13 mouse cellular contexts compared by ENCODE assay signal in genomic region chr2:51599473-51600201, GRCm38 (mm10). TPM values are rescaled to one million over a fixed set of nuclear protein-coding genes. Genes with fewer than 3 reads are reported as not detected.
DNase-seq lines count a peak whose midpoint lies in the region; ATAC-seq and TF ChIP-seq lines count a peak whose summit lies in the region.
"Had no signal": no experiment of that assay in that cellular context is flagged by ENCODE, and none has a peak within 500 bp of the region (broad histone marks: within the 10 kb centered on the region; RNA-seq: fewer than 3 reads in every experiment).

No protein-coding gene starts in this region.

- peak; percentile 32; the same call in 1 of the 2 replicates for ATAC-seq in forebrain, embryonic 15.5 days (replicated peaks)
- peak; percentile 59; the same call in 1 of the 2 replicates for ATAC-seq in hindbrain, embryonic 13.5 days (ENCODE audit: low FRiP score)
- ATAC-seq in midbrain, postnatal 0 days (ENCODE audit: low FRiP score) = peak; percentile 49; the same call in 1 of the 2 replicates
- ATAC-seq in erythroblast, adult 5-6 weeks (replicated peaks; ENCODE audit: low FRiP score, poor library complexity, severe bottlenecking) = no peak

- H3K9ac ChIP-seq in forebrain, embryonic 15.5 days (replicated peaks) = peak overlapping the region; percentile 33; the same call in 1 of the 2 replicates
- peak overlapping the region; percentile 66 for H3K9ac ChIP-seq in hindbrain, embryonic 13.5 days
- peak overlapping the region; percentile 36; the same call in 1 of the 2 replicates for H3K9ac ChIP-seq in midbrain, postnatal 0 days (replicated peaks; ENCODE audit: low read length, poor library complexity, severe bottlenecking)
- H3K9ac ChIP-seq: limb, embryonic 15.5 days had no signal

- peak overlapping the region; percentile 34 for H3K4me2 ChIP-seq in forebrain, embryonic 15.5 days (replicated peaks)
- H3K4me2 ChIP-seq in hindbrain, embryonic 13.5 days = peak overlapping the region; percentile 48
- peak overlapping the region; percentile 42 for H3K4me2 ChIP-seq in midbrain, postnatal 0 days (ENCODE audit: low read depth, low read length, poor library complexity, severe bottlenecking)
- H3K4me2 ChIP-seq: limb, embryonic 15.5 days had no signal

- no peaks in the 10 kb centered on the region for H3K36me3 ChIP-seq in forebrain, embryonic 15.5 days
- no peaks in the 10 kb centered on the region for H3K36me3 ChIP-seq in hindbrain, embryonic 13.5 days
- no peaks in the 10 kb centered on the region for H3K36me3 ChIP-seq in midbrain, postnatal 0 days (ENCODE audit: insufficient read depth, low read length)
- H3K36me3 ChIP-seq: limb, embryonic 15.5 days had no signal

- H3K4me1 ChIP-seq in forebrain, embryonic 15.5 days = peaks cover 8% of the 10 kb centered on the region
- peaks cover 24% of the 10 kb centered on the region for H3K4me1 ChIP-seq in hindbrain, embryonic 13.5 days (replicated peaks)
- H3K4me1 ChIP-seq in midbrain, postnatal 0 days (ENCODE audit: insufficient read depth, low read length) = no peaks in the 10 kb centered on the region
- H3K4me1 ChIP-seq: limb, embryonic 15.5 days had no signal

- WGBS in forebrain, embryonic 15.5 days = 45% methylated on average over 19 of the region's 19 CpGs
- 46% methylated on average over 19 of the region's 19 CpGs for WGBS in hindbrain, embryonic 13.5 days
- WGBS in midbrain, postnatal 0 days = 29% methylated on average over 19 of the region's 19 CpGs

- H3K9me3 ChIP-seq in forebrain, embryonic 15.5 days = no peaks in the 10 kb centered on the region
- H3K9me3 ChIP-seq in hindbrain, embryonic 13.5 days = no peaks in the 10 kb centered on the region
- H3K9me3 ChIP-seq in midbrain, postnatal 0 days (ENCODE audit: low read length) = no peaks in the 10 kb centered on the region
- H3K9me3 ChIP-seq: limb, embryonic 15.5 days had no signal

- DNase-seq in kidney, postnatal 4 days = peak; percentile 5 to 9
- no peak for DNase-seq in kidney, adult 18-20 months
- DNase-seq in midbrain, postnatal 0 days (ENCODE audit: low spot score) = peak; percentile 56
- no peak for DNase-seq in T-cell, adult 2 months (ENCODE audit: low spot score)
- DNase-seq: heart, postnatal 10 days had no signal

- H3K27ac ChIP-seq in forebrain, embryonic 15.5 days (replicated peaks) = no peak overlapping the region
- H3K27ac ChIP-seq in hindbrain, embryonic 13.5 days = peak overlapping the region; percentile 88
- peak overlapping the region; percentile 51 for H3K27ac ChIP-seq in midbrain, postnatal 0 days (ENCODE audit: low read depth, low read length)
- H3K27ac ChIP-seq: limb, embryonic 15.5 days had no signal

- TF ChIP-seq CTCF in midbrain, postnatal 0 days (IDR thresholded peaks at IDR 0.05) = no peak

- no peaks in the 10 kb centered on the region for H3K27me3 ChIP-seq in forebrain, embryonic 15.5 days
- no peaks in the 10 kb centered on the region for H3K27me3 ChIP-seq in hindbrain, embryonic 13.5 days
- H3K27me3 ChIP-seq in midbrain, postnatal 0 days (ENCODE audit: insufficient read depth, low read length) = no peaks in the 10 kb centered on the region
- H3K27me3 ChIP-seq: limb, embryonic 15.5 days had no signal

- H3K4me3 ChIP-seq in forebrain, embryonic 15.5 days = peak overlapping the region; percentile 15; the same call in 1 of the 2 replicates
- H3K4me3 ChIP-seq in hindbrain, embryonic 13.5 days = peak overlapping the region; percentile 10; the same call in 1 of the 2 replicates
- peak overlapping the region; percentile 20 for H3K4me3 ChIP-seq in midbrain, postnatal 0 days (ENCODE audit: low read depth, low read length)
- H3K4me3 ChIP-seq: limb, embryonic 15.5 days had no signal

RNA-seq across cellular contexts. Expression of gene Tas2r134, which starts 27.7 kb away (rescaled TPM):
- polyA plus RNA-seq in forebrain, embryonic 15.5 days (2015; fragmentation: Nextera tagmentation; extraction: Ambion mirVana) = not detected in 2 replicates
- not detected in 2 replicates for polyA plus RNA-seq in hindbrain, embryonic 13.5 days (2015; fragmentation: Nextera tagmentation; extraction: Ambion mirVana)
- not detected in 2 replicates for total RNA-seq in midbrain, postnatal 0 days (2014; rRNA removed)
- not detected in 2 replicates for polyA plus RNA-seq in midbrain, postnatal 0 days (2015; fragmentation: Nextera tagmentation; extraction: Ambion mirVana)
- total RNA-seq in erythroblast, adult 5-6 weeks (2015; ENCODE audit: low replicate concordance) = not detected in 2 replicates
- not detected in 2 replicates for total RNA-seq in erythroblast, adult 5-6 weeks (2017; ENCODE audit: low replicate concordance)
- total RNA-seq: gastrocnemius, adult 8-10 months; heart, postnatal 10 days; layer of hippocampus, postnatal 10 days; neutrophil, adult 5-6 weeks had no signal
- polyA plus RNA-seq: limb, embryonic 15.5 days; small intestine, adult 2 months had no signal

Comparison
In these comparisons a context has a peak if more than half of its experiments do, and no peak if none do; other contexts are left out.
1. DNase-seq: peak in kidney, postnatal 4 days (2 of 2) and midbrain, postnatal 0 days (single experiment); none in kidney, adult 18-20 months (single experiment) and T-cell, adult 2 months (single experiment).
2. Peak in every context shown above with its lines, with median percentiles within 50 percentile points of each other: H3K4me2 ChIP-seq, H3K4me3 ChIP-seq and H3K9ac ChIP-seq.